Mouse (Mus musculus) lung, embryonic 16.5 days (tissue): ENCODE results near the gene Nfib. TPM values are rescaled to one million over a fixed set of nuclear protein-coding genes. Genes with fewer than 3 reads are reported as not detected.

Experiments
- ATAC-seq: fragments of 200-750 bp; cut with Nextera tagmentation; 2 replicates; pipeline ENCODE4 v1.8.0; 2017; ENCODE audit warnings: low read depth, mild to moderate bottlenecking, moderate library complexity
- H3K27ac ChIP-seq: fragments of 300-500 bp; sonication (generic); 2 replicates; pipeline ENCODE4 v1.5.1; 2014; ENCODE audit warnings: mild to moderate bottlenecking, control low read depth, low read length
- H3K27me3 ChIP-seq: fragments of 300-500 bp; sonication (generic); 2 replicates; pipeline ENCODE4 v1.6.1; 2014; ENCODE audit warnings: low read depth, low read length, mixed read lengths; ENCODE audit not compliant: control insufficient read depth, insufficient read depth
- H3K36me3 ChIP-seq: fragments of 300-500 bp; sonication (generic); 2 replicates; pipeline ENCODE4 v1.6.1; 2014; ENCODE audit warnings: low read length; ENCODE audit not compliant: control insufficient read depth, insufficient read depth
- H3K4me1 ChIP-seq: fragments of 300-500 bp; sonication (generic); replicated peaks from 2 replicates; pipeline ENCODE4 v1.6.1; 2014; ENCODE audit warnings: low read length, mixed read lengths; ENCODE audit not compliant: control insufficient read depth, insufficient read depth
- H3K4me2 ChIP-seq: fragments of 300-500 bp; sonication (generic); 2 replicates; pipeline ENCODE4 v1.6.1; 2014; ENCODE audit warnings: low read depth, low read length, control low read depth
- H3K4me3 ChIP-seq: fragments of 300-500 bp; sonication (generic); 2 replicates; pipeline ENCODE4 v1.5.1; 2014; ENCODE audit warnings: mild to moderate bottlenecking, low read length, control low read depth
- H3K9ac ChIP-seq: fragments of 300-500 bp; sonication (generic); 2 replicates; pipeline ENCODE4 v1.6.1; 2014; ENCODE audit warnings: low read length, control low read depth
- H3K9me3 ChIP-seq: fragments of 300-500 bp; sonication (generic); 2 replicates; pipeline ENCODE4 v1.6.1; 2016; ENCODE audit warnings: low read length; ENCODE audit not compliant: control insufficient read depth
- WGBS: fragments of 180-500 bp; shearing (Covaris S2); extraction: QIAGEN DNeasy Blood & Tissue Kit; methylation state at CpG from one replicate; pipeline ENCODE4 v1.1.7; 2014; 5-methylcytosine and 5-hydroxymethylcytosine counted together
- polyA plus RNA-seq: library from polyadenylated mRNA; unstranded; fragments of >200 nt; fragmentation: Nextera tagmentation; extraction: Ambion mirVana; gene quantifications from 2 replicates; pipeline ENCODE4 v1.2.1, GENCODE M21; 2015

Nfib gene
- polyA plus RNA-seq, 1 experiment from 2014 or later, result 104 TPM

DNA sequence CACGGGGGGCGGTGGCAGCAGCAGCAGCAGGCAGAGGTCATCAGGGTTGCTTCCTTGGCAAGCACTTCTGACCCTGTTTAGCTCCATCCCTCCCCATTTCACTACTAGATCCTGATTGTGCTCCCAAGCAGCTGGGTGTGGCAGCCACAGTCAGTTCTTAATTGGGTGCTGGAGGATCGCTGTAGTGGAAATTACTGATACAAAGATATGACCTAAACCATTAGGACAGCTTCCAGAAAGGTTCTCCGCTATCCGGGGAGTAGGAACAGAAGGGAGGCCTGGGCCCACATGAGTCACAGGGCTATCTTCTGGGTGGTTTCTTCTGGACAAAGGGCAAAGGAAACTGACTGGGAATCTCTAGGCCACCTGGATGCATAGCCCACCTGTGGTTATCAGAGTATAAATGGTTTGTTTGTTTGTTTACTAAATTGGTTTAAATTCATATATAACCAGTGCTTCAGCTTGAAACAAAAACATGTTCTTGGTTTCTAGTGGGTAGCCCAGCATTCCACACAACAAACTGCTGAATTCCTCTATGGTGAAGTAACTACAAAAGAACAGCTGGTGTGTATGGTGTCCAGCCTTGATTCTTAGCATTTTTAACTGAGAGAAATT lies 64.4 kb downstream of the Nfib start:
- Histone ChIP-seq H3K4me2 (no peak overlapping the region), H3K36me3 (no peaks in the 10 kb centered on the region), H3K27me3 (no peaks in the 10 kb centered on the region), H3K9me3 (no peaks in the 10 kb centered on the region), H3K9ac (no peak overlapping the region), H3K4me1 (no peaks in the 10 kb centered on the region), H3K4me3 (no peak overlapping the region), H3K27ac (no peak overlapping the region)
- no peak for ATAC-seq
- 68% methylated on average over 5 of the region's 5 CpGs for WGBS

DNA sequence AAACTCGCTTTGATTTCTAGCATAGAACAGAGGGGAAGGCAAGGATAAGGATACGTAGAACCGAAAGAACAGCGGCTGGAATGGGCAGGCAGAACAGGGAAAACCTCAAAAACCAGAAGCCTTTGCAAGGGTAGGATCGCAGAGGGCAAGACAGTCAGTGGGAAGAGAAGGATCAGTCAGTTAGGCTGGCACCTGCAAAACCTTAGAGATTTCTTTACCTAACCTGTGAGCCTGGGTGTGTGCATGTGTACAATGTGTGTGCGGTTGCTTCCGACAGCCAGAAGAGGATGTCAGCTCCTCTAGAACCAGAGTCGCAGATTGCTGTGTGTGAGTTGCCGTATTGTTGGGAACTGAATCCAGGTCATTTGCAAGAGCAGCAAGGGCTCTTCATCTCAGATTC lies 67.3 kb downstream of the Nfib start:
- H3K4me1 ChIP-seq, result no peaks in the 10 kb centered on the region
- H3K9ac ChIP-seq, result no peak overlapping the region
- no peaks in the 10 kb centered on the region for H3K36me3 ChIP-seq
- no peak for ATAC-seq
- 90% methylated on average over 9 of the region's 9 CpGs for WGBS
- H3K9me3 ChIP-seq, result no peaks in the 10 kb centered on the region
- H3K4me3 ChIP-seq, result no peak overlapping the region
- H3K27ac ChIP-seq, result no peak overlapping the region
- H3K27me3 ChIP-seq, result no peaks in the 10 kb centered on the region
- H3K4me2 ChIP-seq, result no peak overlapping the region

DNA sequence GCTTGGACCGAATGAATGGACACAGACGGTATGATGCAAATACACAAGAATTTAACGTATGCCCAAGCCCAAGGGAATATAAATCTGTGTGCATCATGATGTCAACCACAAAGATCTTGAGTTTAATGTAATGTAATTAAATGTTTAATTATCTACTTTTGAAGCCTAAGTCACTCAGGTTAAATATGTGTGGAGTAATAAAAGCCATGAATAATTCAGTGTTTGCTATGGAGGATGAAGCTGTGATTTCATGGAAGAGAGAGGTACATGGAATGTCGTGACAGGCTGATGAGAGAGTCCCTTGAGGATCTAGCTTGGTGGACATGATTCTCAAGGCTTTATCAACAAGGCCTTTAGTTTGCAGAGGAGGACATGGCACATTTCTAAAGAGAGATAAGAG lies 67.9 kb downstream of the Nfib start:
- Histone ChIP-seq H3K27ac (no peak overlapping the region), H3K4me1 (no peaks in the 10 kb centered on the region), H3K36me3 (no peaks in the 10 kb centered on the region), H3K9me3 (no peaks in the 10 kb centered on the region), H3K9ac (no peak overlapping the region), H3K4me2 (no peak overlapping the region), H3K4me3 (no peak overlapping the region), H3K27me3 (no peaks in the 10 kb centered on the region)
- 82% methylated on average over 4 of the region's 4 CpGs for WGBS
- ATAC-seq, result no peak

- H3K36me3 ChIP-seq, result no peaks in the 10 kb centered on the region
- H3K4me3 ChIP-seq, result no peak overlapping the region
- H3K4me1 ChIP-seq, result no peaks in the 10 kb centered on the region
- no peaks in the 10 kb centered on the region for H3K27me3 ChIP-seq
- no peak overlapping the region for H3K4me2 ChIP-seq
- 80% methylated on average over 5 of the region's 5 CpGs for WGBS
- H3K9me3 ChIP-seq, result no peaks in the 10 kb centered on the region
- no peak overlapping the region for H3K27ac ChIP-seq
- H3K9ac ChIP-seq, result no peak overlapping the region
- no peak for ATAC-seq
Measured at GRCm38 (mm10) chr4:82636658-82637057, 68.9 kb downstream of the Nfib start.

- no peaks in the 10 kb centered on the region for H3K36me3 ChIP-seq
- no peak for ATAC-seq
- WGBS, result 40% methylated on average over 5 of the region's 5 CpGs
- H3K9me3 ChIP-seq, result no peaks in the 10 kb centered on the region
- H3K27ac ChIP-seq, result no peak overlapping the region
- H3K4me1 ChIP-seq, result no peaks in the 10 kb centered on the region
- H3K27me3 ChIP-seq, result no peaks in the 10 kb centered on the region
- H3K4me3 ChIP-seq, result no peak overlapping the region
- H3K4me2 ChIP-seq, result no peak overlapping the region
- H3K9ac ChIP-seq, result no peak overlapping the region
Measured at GRCm38 (mm10) chr4:82635881-82636280, 69.7 kb downstream of the Nfib start.

DNA sequence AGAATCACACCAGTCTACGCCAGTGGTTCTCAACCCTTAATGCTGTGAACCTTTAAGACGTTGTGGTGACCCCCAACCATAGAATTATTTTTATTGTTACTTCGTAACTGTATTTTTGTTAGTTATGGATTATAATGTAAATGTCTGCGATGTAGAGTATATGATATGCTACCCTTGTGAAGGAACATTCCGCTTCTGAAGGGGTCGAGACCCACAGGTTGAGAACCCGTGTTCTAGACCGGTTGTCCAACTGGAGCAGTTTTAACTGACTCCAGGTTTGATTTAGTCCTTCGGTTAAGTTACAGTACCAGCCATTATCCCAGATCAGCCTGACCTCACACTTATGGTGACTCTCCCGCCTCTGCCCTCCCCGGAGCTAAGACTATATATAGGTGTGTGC lies 70.4 kb downstream of the Nfib start:
- Histone ChIP-seq H3K4me3 (no peak overlapping the region), H3K4me2 (no peak overlapping the region), H3K4me1 (no peaks in the 10 kb centered on the region), H3K9ac (no peak overlapping the region), H3K27ac (no peak overlapping the region), H3K27me3 (no peaks in the 10 kb centered on the region), H3K36me3 (no peaks in the 10 kb centered on the region), H3K9me3 (no peaks in the 10 kb centered on the region)
- WGBS, result 91% methylated on average over 11 of the region's 11 CpGs
- ATAC-seq, result no peak

DNA sequence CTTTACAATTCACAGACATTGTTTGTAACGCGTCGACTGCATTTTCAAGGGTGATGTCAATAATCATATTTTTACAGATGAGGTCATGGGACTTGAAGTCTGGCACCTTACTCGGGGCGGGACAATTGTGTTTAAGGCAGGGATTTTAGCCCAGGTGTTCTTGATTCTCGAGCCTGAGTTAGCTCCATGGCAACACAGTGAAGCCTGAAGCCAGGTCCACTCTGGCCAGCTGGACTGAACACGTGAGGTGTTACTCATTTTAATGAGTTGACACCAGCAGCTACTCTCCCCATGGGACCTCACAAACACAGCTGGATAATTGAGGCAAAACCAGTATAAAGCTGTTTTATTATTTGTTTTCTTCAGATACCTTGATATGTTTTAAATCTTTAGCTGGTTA lies 71.2 kb downstream of the Nfib start:
- no peaks in the 10 kb centered on the region for H3K27me3 ChIP-seq
- no peaks in the 10 kb centered on the region for H3K9me3 ChIP-seq
- no peak for ATAC-seq
- H3K4me3 ChIP-seq, result no peak overlapping the region
- no peak overlapping the region for H3K27ac ChIP-seq
- no peak overlapping the region for H3K9ac ChIP-seq
- no peaks in the 10 kb centered on the region for H3K36me3 ChIP-seq
- H3K4me1 ChIP-seq, result no peaks in the 10 kb centered on the region
- H3K4me2 ChIP-seq, result no peak overlapping the region
- 71% methylated on average over 7 of the region's 7 CpGs for WGBS

- 65% methylated on average over 8 of the region's 8 CpGs for WGBS
Measured at GRCm38 (mm10) chr4:82624285-82625045, 81.1 kb downstream of the Nfib start.

GRCm38 (mm10) chr4:82623835-82624234 lies 81.7 kb downstream of the Nfib start:
- H3K27ac ChIP-seq, result no peak overlapping the region; the same call in 1 of the 2 replicates
- no peaks in the 10 kb centered on the region for H3K27me3 ChIP-seq
- H3K36me3 ChIP-seq, result no peaks in the 10 kb centered on the region
- peaks cover 19% of the 10 kb centered on the region for H3K4me1 ChIP-seq
- H3K4me3 ChIP-seq, result no peak overlapping the region
- 59% methylated on average over 4 of the region's 4 CpGs for WGBS
- no peak for ATAC-seq
- H3K9ac ChIP-seq, result no peak overlapping the region
- H3K4me2 ChIP-seq, result no peak overlapping the region
- no peaks in the 10 kb centered on the region for H3K9me3 ChIP-seq

More at GRCm38 (mm10) chr4:82624285-82625045, 81.1 kb downstream of the Nfib start:
- Histone ChIP-seq H3K9ac (no peak overlapping the region), H3K27me3 (no peaks in the 10 kb centered on the region), H3K4me1 (peaks cover 16% of the 10 kb centered on the region), H3K4me2 (no peak overlapping the region), H3K27ac (no peak overlapping the region), H3K36me3 (no peaks in the 10 kb centered on the region), H3K9me3 (no peaks in the 10 kb centered on the region), H3K4me3 (no peak overlapping the region)
- ATAC-seq, result no peak
